Mouse (Mus musculus) inflammation-experienced regulatory T-cells, adult 16 weeks (primary cell): ENCODE results near the gene 2510009E07Rik. TPM values are rescaled to one million over a fixed set of nuclear protein-coding genes. Genes with fewer than 3 reads are reported as not detected.

Source experiments
- polyA plus RNA-seq: library from polyadenylated mRNA; unstranded; fragments of 100-300 nt; shearing (Covaris generic); gene quantifications from one replicate; pipeline ENCODE4 v1.2.1, GENCODE M21; 2017

2510009E07Rik gene
- 3.4 TPM for polyA plus RNA-seq

DNA sequence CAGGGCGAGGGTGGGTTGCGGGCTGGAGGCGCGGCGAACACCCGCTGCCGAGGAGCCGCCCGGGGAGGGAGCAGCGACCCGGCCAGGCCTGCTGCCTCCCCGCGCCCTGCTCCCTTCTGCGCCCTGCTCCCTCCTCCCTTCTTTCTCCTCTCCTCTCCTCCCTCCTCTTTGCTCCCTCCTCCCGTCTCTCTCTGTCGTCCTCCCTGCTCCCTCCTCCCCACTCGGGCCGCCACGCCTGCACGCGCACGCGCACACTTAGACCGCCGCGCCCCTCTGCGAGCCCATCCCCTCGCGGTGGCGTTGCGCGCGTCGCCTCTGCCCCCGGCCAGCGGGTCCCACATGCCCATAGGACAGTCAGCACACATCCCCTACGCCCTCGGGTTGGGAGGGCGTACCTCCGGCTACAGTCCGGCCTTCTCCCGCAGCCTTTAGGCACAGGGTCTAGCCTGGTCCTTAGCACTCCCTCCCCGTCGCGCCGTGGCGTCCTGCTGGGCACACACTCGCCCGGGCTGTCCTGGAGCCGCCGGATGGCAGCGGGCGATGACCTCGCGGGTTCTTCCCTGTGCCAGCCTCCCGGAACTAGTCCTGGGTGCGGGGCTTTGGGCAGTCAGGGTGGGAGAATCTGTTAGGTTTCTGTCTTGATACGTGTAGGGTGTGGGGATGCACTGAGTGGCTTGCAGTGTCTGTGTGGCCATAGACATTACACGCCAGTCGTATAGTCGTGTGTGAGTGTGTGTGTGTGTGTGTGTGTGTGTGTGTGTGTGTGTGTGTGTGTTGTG lies at the start of gene 2510009E07Rik:
TSS of gene 2510009E07Rik (minus strand) at position 203 of the 779 bp plus-strand sequence.

Other genes starting within 250 kb of the 2510009E07Rik start
- 9.6 TPM for gene Ehhadh, start 93.1 kb upstream of the 2510009E07Rik start, polyA plus RNA-seq
- gene Map3k13, start 99.7 kb upstream of the 2510009E07Rik start, polyA plus RNA-seq: 0.46 TPM